Mouse (Mus musculus) hindbrain, embryonic 14.5 days (tissue): ENCODE measurements around the gene Reln. TPM values are rescaled to one million over a fixed set of nuclear protein-coding genes. Genes with fewer than 3 reads are reported as not detected.

Experiments used
- ATAC-seq: fragments of 200-750 bp; cut with Nextera tagmentation; 2 replicates; pipeline ENCODE4 v1.8.0; 2017; ENCODE audit warnings: moderate number of reproducible peaks, mild to moderate bottlenecking, moderate TSS enrichment, moderate library complexity; ENCODE audit not compliant: low FRiP score
- DNase-seq: peaks from one replicate; pipeline ENCODE4 v3.0.0-alpha.2; 2015; ENCODE audit warnings: low spot score
- H3K27ac ChIP-seq: fragments of 300-500 bp; sonication (generic); 2 replicates; pipeline ENCODE4 v1.5.1; 2014; ENCODE audit warnings: mild to moderate bottlenecking, moderate library complexity
- H3K27me3 ChIP-seq: fragments of 300-500 bp; sonication (generic); 2 replicates; pipeline ENCODE4 v1.6.1; 2014; ENCODE audit warnings: mild to moderate bottlenecking, low read length, mixed read lengths; ENCODE audit not compliant: control insufficient read depth, insufficient read depth
- H3K36me3 ChIP-seq: fragments of 300-500 bp; sonication (generic); replicated peaks from 2 replicates; pipeline ENCODE4 v1.6.1; 2014; ENCODE audit not compliant: control insufficient read depth, insufficient read depth
- H3K4me1 ChIP-seq: fragments of 300-500 bp; sonication (generic); replicated peaks from 2 replicates; pipeline ENCODE4 v1.6.1; 2014; ENCODE audit warnings: antibody characterized with exemption, low read length, mixed read lengths; ENCODE audit not compliant: control insufficient read depth, insufficient read depth
- H3K4me2 ChIP-seq: fragments of 300-500 bp; sonication (generic); replicated peaks from 2 replicates; pipeline ENCODE4 v1.6.1; 2014; ENCODE audit warnings: mild to moderate bottlenecking, moderate library complexity
- H3K4me3 ChIP-seq: fragments of 300-500 bp; sonication (generic); replicated peaks from 2 replicates; pipeline ENCODE4 v1.5.1; 2014; ENCODE audit warnings: mild to moderate bottlenecking, low read length
- H3K9ac ChIP-seq: fragments of 300-500 bp; sonication (generic); 2 replicates; pipeline ENCODE4 v1.6.1; 2014
- H3K9me3 ChIP-seq: fragments of 300-500 bp; sonication (generic); 2 replicates; pipeline ENCODE4 v1.6.1; 2016; ENCODE audit warnings: low read length; ENCODE audit not compliant: control insufficient read depth
- WGBS: fragments of 180-500 bp; shearing (Covaris S2); extraction: QIAGEN DNeasy Blood & Tissue Kit; methylation state at CpG from one replicate; pipeline ENCODE4 v1.1.7; 2014; 5-methylcytosine and 5-hydroxymethylcytosine counted together
- polyA plus RNA-seq: library from polyadenylated mRNA; unstranded; fragments of >200 nt; fragmentation: Nextera tagmentation; extraction: Ambion mirVana; gene quantifications from 2 replicates; pipeline ENCODE4 v1.2.1, GENCODE M21; 2014

The Reln gene
- polyA plus RNA-seq, 1 experiment from 2014 or later: 63.5 TPM

GRCm38 (mm10) chr5:22127583-22127982, 216.9 kb downstream of the Reln start:
- Histone ChIP-seq H3K4me1 (no peaks in the 10 kb centered on the region), H3K9me3 (no peaks in the 10 kb centered on the region), H3K9ac (no peak overlapping the region), H3K27me3 (no peaks in the 10 kb centered on the region), H3K4me3 (no peak overlapping the region), H3K27ac (no peak overlapping the region), H3K36me3 (no peaks in the 10 kb centered on the region), H3K4me2 (no peak overlapping the region)
- DNase-seq (no peak), ATAC-seq (no peak)

- Histone ChIP-seq H3K9ac (no peak overlapping the region), H3K27me3 (no peaks in the 10 kb centered on the region), H3K9me3 (no peaks in the 10 kb centered on the region), H3K4me1 (peaks cover 4% of the 10 kb centered on the region; the same call in 1 of the 2 replicates), H3K36me3 (no peaks in the 10 kb centered on the region), H3K4me2 (no peak overlapping the region), H3K27ac (no peak overlapping the region), H3K4me3 (no peak overlapping the region)
- ATAC-seq (no peak), DNase-seq (no peak)
- WGBS: 27% methylated on average over 1 of the region's 1 CpGs
These were observed 225.2 kb downstream of the Reln start for GRCm38 (mm10) chr5:22119296-22119695.

- H3K9me3 ChIP-seq: no peaks in the 10 kb centered on the region
- H3K27ac ChIP-seq: no peak overlapping the region
- peaks cover 4% of the 10 kb centered on the region; the same call in 1 of the 2 replicates for H3K4me1 ChIP-seq
- H3K27me3 ChIP-seq: no peaks in the 10 kb centered on the region
- WGBS: 41% methylated on average over 6 of the region's 6 CpGs
- no peak for DNase-seq
- no peak overlapping the region for H3K4me3 ChIP-seq
- H3K9ac ChIP-seq: no peak overlapping the region
- no peak overlapping the region for H3K4me2 ChIP-seq
- ATAC-seq: no peak
- no peaks in the 10 kb centered on the region for H3K36me3 ChIP-seq
These were observed 226.0 kb downstream of the Reln start for GRCm38 (mm10) chr5:22118456-22118855.

GRCm38 (mm10) chr5:22116922-22117321, 227.6 kb downstream of the Reln start:
- Histone ChIP-seq H3K4me3 (no peak overlapping the region), H3K4me1 (peaks cover 4% of the 10 kb centered on the region; the same call in 1 of the 2 replicates), H3K9ac (no peak overlapping the region), H3K4me2 (no peak overlapping the region), H3K9me3 (no peaks in the 10 kb centered on the region), H3K36me3 (no peaks in the 10 kb centered on the region), H3K27me3 (no peaks in the 10 kb centered on the region), H3K27ac (no peak overlapping the region)
- WGBS: 71% methylated on average over 9 of the region's 9 CpGs
- ATAC-seq (no peak), DNase-seq (no peak)

- 85% methylated on average over 9 of the region's 9 CpGs for WGBS
- no peak overlapping the region for H3K4me2 ChIP-seq
- no peak for ATAC-seq
- H3K27me3 ChIP-seq: no peaks in the 10 kb centered on the region
- H3K4me1 ChIP-seq: no peaks in the 10 kb centered on the region
- no peak overlapping the region for H3K4me3 ChIP-seq
- no peaks in the 10 kb centered on the region for H3K9me3 ChIP-seq
- H3K36me3 ChIP-seq: no peaks in the 10 kb centered on the region
- no peak overlapping the region for H3K9ac ChIP-seq
- no peak for DNase-seq
- no peak overlapping the region for H3K27ac ChIP-seq
These were observed 237.6 kb downstream of the Reln start for GRCm38 (mm10) chr5:22106811-22107485.

- no peaks in the 10 kb centered on the region for H3K9me3 ChIP-seq
- H3K36me3 ChIP-seq: no peaks in the 10 kb centered on the region
- H3K4me3 ChIP-seq: no peak overlapping the region
- 44% methylated on average over 5 of the region's 5 CpGs for WGBS
- DNase-seq: peak; percentile 75
- H3K9ac ChIP-seq: no peak overlapping the region
- peak; percentile 77; the same call in 1 of the 2 replicates for ATAC-seq
- no peaks in the 10 kb centered on the region for H3K27me3 ChIP-seq
- H3K4me2 ChIP-seq: no peak overlapping the region; the same call in 1 of the 2 replicates
- peaks cover 19% of the 10 kb centered on the region for H3K4me1 ChIP-seq
- H3K27ac ChIP-seq: no peak overlapping the region
These were observed 249.5 kb downstream of the Reln start for GRCm38 (mm10) chr5:22094984-22095383.

- Histone ChIP-seq H3K36me3 (no peaks in the 10 kb centered on the region), H3K9ac (no peak overlapping the region), H3K27ac (no peak overlapping the region), H3K9me3 (no peaks in the 10 kb centered on the region), H3K4me1 (peaks cover 19% of the 10 kb centered on the region), H3K27me3 (no peaks in the 10 kb centered on the region), H3K4me2 (no peak overlapping the region), H3K4me3 (no peak overlapping the region)
- WGBS: 76% methylated on average over 5 of the region's 5 CpGs
- DNase-seq (no peak), ATAC-seq (no peak)
These were observed 250.5 kb downstream of the Reln start for GRCm38 (mm10) chr5:22094043-22094442.

GRCm38 (mm10) chr5:22093157-22093865, 251.2 kb downstream of the Reln start:
- WGBS: 39% methylated on average over 9 of the region's 9 CpGs
- peak; percentile 50 for DNase-seq
- H3K27ac ChIP-seq: peak overlapping the region; percentile 38; the same call in 1 of the 2 replicates

GRCm38 (mm10) chr5:22080468-22080986, 264.0 kb downstream of the Reln start:
- Histone ChIP-seq H3K4me1 (no peaks in the 10 kb centered on the region), H3K27me3 (peaks cover 4% of the 10 kb centered on the region), H3K27ac (no peak overlapping the region), H3K9ac (no peak overlapping the region), H3K36me3 (no peaks in the 10 kb centered on the region), H3K4me2 (no peak overlapping the region), H3K4me3 (no peak overlapping the region), H3K9me3 (no peaks in the 10 kb centered on the region)
- DNase-seq: no peak
- ATAC-seq: no peak
- 31% methylated on average over 6 of the region's 6 CpGs for WGBS

More at GRCm38 (mm10) chr5:22093157-22093865, 251.2 kb downstream of the Reln start:
- Histone ChIP-seq H3K36me3 (no peaks in the 10 kb centered on the region), H3K4me2 (no peak overlapping the region), H3K9ac (no peak overlapping the region), H3K4me3 (no peak overlapping the region), H3K4me1 (peaks cover 19% of the 10 kb centered on the region), H3K27me3 (no peaks in the 10 kb centered on the region), H3K9me3 (no peaks in the 10 kb centered on the region)
- peak; percentile 84 for ATAC-seq
